Mouse (Mus musculus) thymus, postnatal 10 days (tissue): Measurements from ENCODE around the gene Nptxr.
A peak's percentile ranks its signal among the peaks of the same experiment; 100 is the strongest.

ENCODE experiments used
- DNase-seq, 2 experiments: peaks; one replicate each; pipeline ENCODE4 v3.0.0; 2021; ENCODE audit warnings: low spot score in 2 of 2

Gene Nptxr

GRCm38 (mm10) chr15:79790111-79790510 lies 14.5 kb downstream of the Nptxr start:
- no peak for DNase-seq

GRCm38 (mm10) chr15:79787815-79788214 lies 16.8 kb downstream of the Nptxr start:
- DNase-seq, result no peak

GRCm38 (mm10) chr15:79785056-79785455 lies 19.5 kb downstream of the Nptxr start:
- no peak for DNase-seq

- no peak for DNase-seq
Observed at GRCm38 (mm10) chr15:79777749-79778148, 26.8 kb downstream of the Nptxr start, which contains the start of gene Dnal4. Gene Dnal4 (minus strand): TSS chr15:79777849.

GRCm38 (mm10) chr15:79775662-79776061 lies 28.9 kb downstream of the Nptxr start:
- no peak for DNase-seq

GRCm38 (mm10) chr15:79774117-79775027 lies 30.2 kb downstream of the Nptxr start:
- DNase-seq, result peak; percentile 96 to 98

- DNase-seq, result no peak
Observed at GRCm38 (mm10) chr15:79770629-79771240, 33.8 kb downstream of the Nptxr start.

GRCm38 (mm10) chr15:79768302-79768701 lies 36.3 kb downstream of the Nptxr start:
- no peak for DNase-seq

GRCm38 (mm10) chr15:79767327-79767961 lies 37.1 kb downstream of the Nptxr start:
- DNase-seq, result no peak

GRCm38 (mm10) chr15:79766586-79767071 lies 37.9 kb downstream of the Nptxr start:
- DNase-seq, result no peak

- no peak for DNase-seq
Observed at GRCm38 (mm10) chr15:79766168-79766567, 38.4 kb downstream of the Nptxr start.

- no peak for DNase-seq
Observed at GRCm38 (mm10) chr15:79765361-79765760, 39.2 kb downstream of the Nptxr start.

- DNase-seq, result no peak
Observed at GRCm38 (mm10) chr15:79764539-79765267, 39.9 kb downstream of the Nptxr start.

- no peak for DNase-seq
Observed at GRCm38 (mm10) chr15:79763601-79764246, 40.8 kb downstream of the Nptxr start.

GRCm38 (mm10) chr15:79763001-79763400 lies 41.6 kb downstream of the Nptxr start:
- no peak for DNase-seq

- no peak for DNase-seq
Observed at GRCm38 (mm10) chr15:79760956-79761355, 43.6 kb downstream of the Nptxr start.

GRCm38 (mm10) chr15:79757118-79757517 lies 47.4 kb downstream of the Nptxr start:
- DNase-seq, result no peak

- no peak for DNase-seq
Observed at GRCm38 (mm10) chr15:79755977-79756625, 48.5 kb downstream of the Nptxr start.

GRCm38 (mm10) chr15:79755176-79755575 lies 49.4 kb downstream of the Nptxr start:
- DNase-seq, result no peak

- DNase-seq, result no peak
Observed at GRCm38 (mm10) chr15:79753873-79754272, 50.7 kb downstream of the Nptxr start.

- DNase-seq, result no peak
Observed at GRCm38 (mm10) chr15:79753420-79753752, 51.2 kb downstream of the Nptxr start.
